Mouse (Mus musculus): ENCODE results near the gene Tmem151b.

Gene Tmem151b

DNA sequence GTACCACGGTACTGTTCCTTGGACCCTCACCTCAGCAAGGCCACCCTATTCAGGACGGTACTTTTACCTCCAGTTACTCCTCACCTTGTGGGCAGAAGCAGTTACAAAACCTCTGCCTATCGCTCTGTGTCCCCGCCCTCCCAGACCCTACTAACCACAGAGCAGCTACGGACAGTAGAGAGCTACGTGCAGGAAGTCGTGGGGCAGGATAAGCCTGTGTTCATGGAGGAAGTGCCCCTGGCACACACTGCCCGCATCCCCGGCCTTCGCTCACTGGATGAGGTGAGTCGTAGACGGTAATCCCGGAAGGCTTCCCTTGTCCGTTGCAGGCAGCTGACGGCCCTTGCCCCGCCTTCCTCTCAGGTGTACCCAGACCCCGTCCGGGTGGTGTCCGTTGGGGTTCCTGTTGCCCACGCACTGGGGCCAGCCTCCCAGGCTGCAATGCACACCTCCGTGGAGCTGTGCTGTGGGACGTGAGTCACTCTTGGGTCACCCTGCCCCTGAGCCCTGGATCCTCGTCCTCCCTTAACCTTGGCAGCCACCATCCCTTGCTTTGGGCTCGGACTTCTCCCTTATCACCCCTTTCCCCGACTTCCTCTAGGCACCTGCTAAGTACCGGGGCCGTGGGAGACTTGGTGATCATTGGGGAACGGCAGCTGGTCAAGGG lies 31.8 kb downstream of the Tmem151b start:
- CTCF ChIA-PET = interaction anchor here (0.6 to 0.8 kb wide), 5 partner anchors 52 to 1991 kb away, joined by 3 to 20 read pairs (median 3); no protein-coding TSS in a partner anchor

DNA sequence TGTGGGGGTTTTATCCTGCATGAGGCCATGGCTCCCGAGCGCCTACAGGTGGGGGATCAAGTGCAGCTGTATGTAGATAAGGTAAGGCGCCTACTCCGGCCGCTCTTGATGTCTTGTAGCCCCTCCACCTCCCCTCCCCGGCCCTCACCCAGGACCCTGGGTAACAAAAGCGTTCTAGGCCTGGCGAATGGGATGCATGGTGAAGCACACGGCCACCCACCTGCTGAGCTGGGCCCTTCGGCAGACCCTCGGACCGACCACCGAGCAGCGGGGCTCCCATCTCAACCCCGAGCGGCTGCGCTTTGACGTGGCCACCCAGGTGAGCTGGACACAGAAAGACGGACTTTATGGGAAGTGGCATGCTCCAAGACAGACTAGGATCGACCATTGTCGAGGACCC lies 32.3 kb downstream of the Tmem151b start:
- CTCF ChIA-PET = interaction anchor here (0.7 to 1.0 kb wide), 3 partner anchors 35 to 1210 kb away, joined by 3 to 4 read pairs (median 3); no protein-coding TSS in a partner anchor

DNA sequence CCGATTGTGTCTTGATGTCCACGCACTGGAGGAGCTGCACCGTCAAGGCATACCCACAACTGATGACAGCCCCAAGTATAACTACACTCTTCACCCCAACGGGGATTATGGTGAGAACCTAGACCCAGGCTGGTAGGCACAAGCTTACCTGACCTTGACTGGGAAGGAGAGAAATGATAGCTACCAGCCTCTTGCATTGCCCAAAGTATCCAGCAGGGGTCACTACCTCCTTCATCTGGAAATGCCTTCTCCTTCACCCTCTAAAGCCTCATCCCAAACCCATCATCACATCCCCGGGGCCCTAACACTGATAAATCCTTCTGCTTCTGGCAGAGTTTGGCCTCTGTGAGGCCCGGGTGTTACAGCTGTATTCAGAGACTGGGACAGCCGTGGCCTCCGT lies 33.0 kb downstream of the Tmem151b start:
- CTCF ChIA-PET = interaction anchor here (0.8 to 1.1 kb wide), 4 partner anchors 10 to 126 kb away, joined by 3 to 4 read pairs (median 3); no protein-coding TSS in a partner anchor

DNA sequence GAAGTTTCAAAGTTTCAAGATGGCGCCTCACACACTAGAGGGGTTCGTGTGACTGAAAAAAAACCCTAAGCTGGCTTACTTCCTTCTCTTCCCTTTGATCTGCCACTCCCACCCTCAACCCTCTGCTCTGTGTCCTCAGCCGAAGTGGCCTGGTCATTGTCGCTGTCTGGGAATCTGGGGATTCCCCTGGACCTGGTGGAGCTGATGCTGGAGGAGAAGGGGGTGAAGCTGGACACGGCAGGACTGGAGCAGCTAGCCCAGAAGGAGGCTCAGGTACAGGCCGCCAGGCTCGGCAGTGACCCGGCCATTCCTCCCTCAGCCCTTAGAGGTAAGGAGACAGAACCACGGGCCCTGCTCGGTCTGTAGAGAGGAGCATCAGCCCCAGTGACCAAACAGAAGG lies 33.7 kb downstream of the Tmem151b start:
- CTCF ChIA-PET = interaction anchor here (0.7 to 1.1 kb wide), 4 partner anchors 10 to 127 kb away, joined by 3 to 4 read pairs (median 3); no protein-coding TSS in a partner anchor

DNA sequence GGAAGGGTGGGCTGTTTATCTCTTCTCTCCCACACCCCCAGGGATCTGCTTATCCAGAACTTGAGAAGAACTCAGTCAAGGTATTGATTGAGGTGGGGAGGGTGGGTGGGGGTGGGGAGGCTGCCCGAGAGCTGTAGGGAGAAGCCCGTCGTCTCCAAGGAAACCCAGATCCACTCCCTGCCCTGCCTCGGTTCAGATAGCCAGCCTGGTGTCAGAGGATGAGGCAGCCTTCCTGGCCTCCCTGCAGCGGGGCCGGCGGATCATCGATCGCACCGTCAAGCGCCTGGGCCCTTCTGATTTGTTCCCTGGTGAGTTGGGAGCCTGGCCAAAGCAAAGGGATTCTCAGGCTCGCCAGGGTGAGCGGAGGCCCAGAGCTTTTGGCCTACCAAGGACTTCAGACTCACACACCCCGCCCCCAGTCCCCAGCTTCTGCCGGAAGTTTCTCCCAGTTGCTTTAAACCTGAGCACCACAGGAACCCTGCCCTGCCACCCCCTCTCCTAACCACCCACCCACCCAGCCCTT lies 34.2 kb downstream of the Tmem151b start:
- CTCF ChIA-PET = interaction anchor here (0.7 kb wide), 1 partner anchor 24 kb away, joined by 4 read pairs; no protein-coding TSS in a partner anchor

DNA sequence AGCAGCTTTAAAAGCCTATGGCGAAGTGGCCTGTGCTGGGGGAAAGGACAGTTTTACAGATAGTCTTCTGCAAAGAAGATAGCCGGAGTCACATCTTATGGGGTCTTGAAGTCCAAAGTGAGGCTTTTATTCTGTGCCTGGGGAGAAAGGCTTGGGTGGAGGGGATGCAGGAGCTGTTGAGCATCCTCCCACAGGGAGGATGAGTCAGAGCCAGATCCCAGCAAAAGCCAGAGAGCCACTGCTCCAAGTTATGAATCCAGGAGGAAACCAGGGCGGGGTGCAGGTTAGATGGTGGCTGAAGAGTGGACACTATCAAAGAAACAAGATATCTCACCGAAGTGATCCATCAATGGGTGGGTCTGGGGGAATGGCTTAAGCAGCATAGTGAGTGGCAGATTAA lies 37.7 kb downstream of the Tmem151b start:
- CTCF ChIA-PET = no interaction called here

DNA sequence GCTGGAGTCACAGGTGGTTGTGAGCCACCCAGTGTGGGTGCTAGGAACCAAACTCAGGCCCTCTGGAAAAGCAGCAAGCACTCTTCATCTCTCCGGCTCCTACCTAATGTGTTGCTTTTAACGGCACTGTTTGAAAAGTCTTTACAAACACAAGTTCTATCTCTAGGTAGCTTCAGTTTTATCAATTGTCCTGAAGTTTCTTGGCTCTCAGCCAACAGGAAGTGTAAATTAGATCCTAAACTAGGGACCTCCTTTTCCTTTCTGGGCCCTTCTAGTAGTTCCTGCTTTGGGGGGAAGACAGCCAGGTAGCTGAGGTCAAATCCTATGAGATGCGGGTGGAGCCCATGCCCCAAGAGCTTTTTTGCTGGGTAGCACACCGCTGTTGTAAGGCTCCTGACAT lies 38.6 kb downstream of the Tmem151b start:
- CTCF ChIA-PET = interaction anchor here (0.6 kb wide), 1 partner anchor 20 kb away, joined by 5 read pairs; no protein-coding TSS in a partner anchor

DNA sequence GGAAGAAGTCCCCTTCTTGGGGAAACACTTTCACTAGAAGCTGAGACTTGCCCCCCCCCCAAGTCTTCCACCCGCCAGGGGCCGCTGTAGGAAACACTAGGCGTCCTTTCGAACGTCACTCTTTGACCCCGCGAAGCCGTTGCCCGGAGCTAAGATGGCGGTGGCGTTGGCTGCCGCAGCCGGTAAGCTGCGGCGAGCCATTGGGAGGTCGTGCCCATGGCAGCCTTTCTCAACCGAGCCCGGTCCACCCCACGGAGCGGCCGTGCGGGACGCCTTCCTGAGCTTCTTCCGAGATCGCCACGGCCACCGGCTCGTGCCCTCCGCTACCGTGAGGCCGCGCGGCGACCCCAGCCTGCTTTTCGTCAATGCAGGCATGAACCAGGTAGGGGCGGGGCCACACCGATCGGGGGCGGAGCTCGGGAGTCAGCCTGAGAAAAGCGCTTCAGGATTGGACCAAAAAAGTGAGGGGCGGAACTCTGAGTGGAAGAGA lies 42.7 kb downstream of the Tmem151b start, which contains the start of gene Aars2:
Aars2 (plus strand) TSS at position 142 of the 490 bp plus-strand sequence.
- CTCF ChIA-PET = interaction anchor here (0.8 kb wide), 1 partner anchor 10 kb away, joined by 3 read pairs; no protein-coding TSS in a partner anchor

DNA sequence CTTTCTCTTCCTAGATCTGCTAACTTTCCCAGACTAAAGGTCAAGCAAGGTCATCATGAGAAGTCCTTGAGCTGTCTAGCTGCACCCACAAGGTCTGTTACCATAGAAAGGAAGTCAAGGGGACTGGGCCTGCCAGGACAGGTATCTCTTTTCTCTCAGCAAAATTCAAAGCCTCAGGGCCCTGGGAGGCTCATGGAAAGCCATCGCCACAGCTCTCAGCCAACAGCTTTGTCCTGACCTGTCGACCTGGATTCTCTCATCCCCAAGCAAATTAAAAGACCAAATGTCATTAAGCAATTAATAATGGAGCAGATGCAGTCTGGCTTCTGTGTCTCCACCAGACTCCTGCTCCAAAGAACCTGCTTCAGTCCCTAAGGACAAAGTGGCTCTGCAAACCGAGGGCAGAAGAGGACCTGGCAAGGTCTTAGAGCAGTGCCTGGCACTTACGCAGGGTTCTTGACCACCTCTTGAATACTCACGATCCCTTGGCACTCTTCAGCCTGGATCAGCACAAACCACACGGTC lies 43.5 kb downstream of the Tmem151b start:
- CTCF ChIA-PET = interaction anchor here (0.8 kb wide), 1 partner anchor 10 kb away, joined by 3 read pairs; no protein-coding TSS in a partner anchor

DNA sequence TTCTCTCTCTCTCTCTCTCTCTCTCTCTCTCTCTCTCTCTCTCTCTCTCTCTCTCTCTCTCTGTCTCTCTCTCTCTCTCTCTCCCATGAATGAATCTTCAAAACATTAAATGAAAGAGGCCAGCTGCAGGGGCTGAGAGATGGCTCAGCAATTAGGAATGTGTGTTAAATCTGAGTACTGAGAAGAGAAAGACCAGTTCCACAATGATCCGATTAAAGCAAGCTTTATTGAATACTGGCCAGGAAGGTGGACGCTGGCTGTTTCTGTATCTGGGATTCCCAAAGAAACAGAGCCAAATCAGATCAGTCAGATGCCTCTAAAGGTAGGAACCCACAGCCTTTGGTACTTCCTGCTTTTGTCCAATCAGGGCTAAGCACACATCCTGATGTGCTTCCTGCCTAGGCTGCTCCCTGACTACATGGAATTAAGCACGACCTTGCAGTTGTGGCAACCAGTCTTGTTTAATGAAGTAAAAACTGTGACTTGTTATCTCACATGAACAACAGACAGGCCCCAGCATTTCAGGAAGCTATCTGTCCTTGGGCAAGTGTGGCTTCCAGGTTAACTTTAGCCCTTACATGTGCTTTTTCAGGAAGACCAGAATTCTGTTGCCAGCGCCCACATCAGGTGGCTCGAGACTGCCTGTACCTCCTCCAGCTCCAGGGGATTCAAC lies 46.0 kb downstream of the Tmem151b start:
- CTCF ChIA-PET = no interaction called here

DNA sequence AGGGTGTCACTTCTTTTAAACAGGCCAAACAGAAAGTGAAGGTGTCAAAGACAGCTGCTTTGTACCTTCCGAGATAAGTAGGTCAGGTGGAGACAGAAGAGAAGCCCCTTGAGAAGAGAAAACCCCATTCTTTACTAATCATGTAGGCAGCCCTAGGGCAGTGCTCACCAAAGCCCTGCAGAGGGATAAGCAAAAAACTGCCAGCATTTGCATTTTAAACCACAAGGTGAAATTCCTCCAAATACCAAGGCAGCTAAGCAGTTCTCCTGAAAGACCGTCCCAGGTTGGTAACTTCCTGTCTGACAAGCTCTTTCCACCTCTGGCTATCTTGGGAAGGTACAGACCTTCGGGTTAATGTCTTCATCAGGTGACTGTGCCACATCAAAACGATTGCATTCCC lies 47.2 kb downstream of the Tmem151b start:
- CTCF ChIA-PET = no interaction called here

DNA sequence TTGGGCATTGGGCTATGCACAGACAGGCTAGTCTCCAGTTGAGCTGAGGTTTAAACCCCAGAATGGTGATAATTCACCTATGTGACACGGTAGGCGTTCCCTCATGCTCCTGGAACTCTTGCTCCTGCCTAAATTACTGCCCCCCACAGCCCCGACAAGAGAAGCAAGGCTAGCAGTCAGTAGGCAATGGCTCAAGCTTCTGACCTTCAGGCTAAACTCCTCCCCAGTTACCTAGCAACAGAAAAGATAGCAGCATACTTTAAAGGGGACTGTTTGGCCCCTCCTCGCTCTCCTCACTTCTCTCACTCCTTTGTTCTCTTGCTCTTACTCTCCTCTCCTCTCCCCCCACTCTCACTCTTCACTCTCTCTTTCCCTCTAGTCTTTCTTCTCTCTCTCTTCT lies 48.5 kb downstream of the Tmem151b start:
- CTCF ChIA-PET = interaction anchor here (0.6 kb wide), 1 partner anchor 42 kb away, joined by 3 read pairs; no protein-coding TSS in a partner anchor

DNA sequence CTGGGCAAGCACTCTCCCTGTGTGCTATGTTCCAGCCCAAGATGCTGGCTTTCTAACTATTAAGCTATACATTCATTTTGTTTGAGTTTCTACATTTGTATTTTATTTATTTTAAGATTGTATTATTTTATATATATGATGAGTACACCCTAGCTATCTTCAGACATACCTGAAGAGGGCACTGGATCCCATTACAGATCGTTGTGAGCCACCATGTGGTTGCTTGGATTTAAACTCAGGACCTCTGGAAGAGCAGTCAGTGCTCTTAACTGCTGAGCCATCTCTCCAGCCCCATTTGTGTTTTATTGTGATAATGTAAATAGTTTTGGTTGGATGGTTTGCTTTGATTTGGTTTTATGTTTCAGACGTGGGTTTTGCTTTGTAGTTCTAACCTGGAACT lies 50.0 kb downstream of the Tmem151b start:
- CTCF ChIA-PET = no interaction called here

DNA sequence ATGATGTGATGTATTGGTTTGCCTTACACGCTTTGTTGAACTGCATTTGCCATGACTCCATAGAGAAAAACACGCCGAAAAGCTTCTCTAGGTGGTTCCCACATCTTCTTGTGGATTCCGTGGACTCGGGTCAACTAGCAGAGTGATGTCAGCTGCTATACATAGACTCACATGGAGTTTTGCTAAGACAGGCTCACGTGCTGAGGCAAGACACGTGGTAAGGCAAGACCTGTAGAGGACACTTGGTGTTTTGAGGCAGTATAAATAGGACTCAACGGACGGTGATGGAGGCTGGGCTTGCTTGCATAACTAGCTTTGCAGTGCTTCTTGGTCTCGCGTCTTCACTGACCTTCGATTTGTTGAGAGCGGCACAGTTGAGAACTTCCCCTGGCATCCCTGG lies 51.1 kb downstream of the Tmem151b start:
- CTCF ChIA-PET = interaction anchor here (1.4 kb wide), 1 partner anchor 50 kb away, joined by 3 read pairs; no protein-coding TSS in a partner anchor

DNA sequence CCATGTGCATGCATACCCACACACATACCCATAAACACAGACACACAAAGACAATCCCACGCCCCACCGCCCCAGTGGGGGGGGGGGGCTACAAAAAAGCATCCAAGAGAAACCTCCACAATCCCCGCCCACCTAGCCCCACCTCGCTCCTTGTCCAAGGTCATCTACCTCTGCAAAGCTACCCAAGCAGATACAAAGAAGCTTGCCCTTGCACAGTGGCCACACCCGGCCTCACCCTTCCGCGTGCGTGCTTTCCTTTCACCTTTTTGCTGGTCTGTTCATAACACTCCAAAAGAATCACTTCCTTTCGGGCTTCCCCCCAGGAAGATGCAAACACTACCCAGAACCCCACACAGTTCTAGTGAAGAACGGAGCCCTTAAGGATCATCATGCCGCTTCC lies 54.1 kb downstream of the Tmem151b start:
- CTCF ChIA-PET = interaction anchor here (0.6 kb wide), 1 partner anchor 839 kb away, joined by 4 read pairs; no protein-coding TSS in a partner anchor

Data from spleen, embryonic (tissue).